Mouse (Mus musculus) activated CD4-positive, CD25-positive, alpha-beta regulatory T cell, adult 4 months (primary cell): ENCODE data around the gene AI837181. TPM values are rescaled to one million over a fixed set of nuclear protein-coding genes. Genes with fewer than 3 reads are reported as not detected.

Source experiments
- ATAC-seq: one replicate; pipeline ENCODE4 v1.8.0; 2017
- polyA plus RNA-seq, 2 experiments: library from polyadenylated mRNA; unstranded; fragments of 100-300 nt; shearing (Covaris generic); gene quantifications; one replicate each; pipeline ENCODE4 v1.2.1; 2017

AI837181 gene
- polyA plus RNA-seq, 2 experiments from 2014 or later = 17.6 to 18.6 TPM

DNA sequence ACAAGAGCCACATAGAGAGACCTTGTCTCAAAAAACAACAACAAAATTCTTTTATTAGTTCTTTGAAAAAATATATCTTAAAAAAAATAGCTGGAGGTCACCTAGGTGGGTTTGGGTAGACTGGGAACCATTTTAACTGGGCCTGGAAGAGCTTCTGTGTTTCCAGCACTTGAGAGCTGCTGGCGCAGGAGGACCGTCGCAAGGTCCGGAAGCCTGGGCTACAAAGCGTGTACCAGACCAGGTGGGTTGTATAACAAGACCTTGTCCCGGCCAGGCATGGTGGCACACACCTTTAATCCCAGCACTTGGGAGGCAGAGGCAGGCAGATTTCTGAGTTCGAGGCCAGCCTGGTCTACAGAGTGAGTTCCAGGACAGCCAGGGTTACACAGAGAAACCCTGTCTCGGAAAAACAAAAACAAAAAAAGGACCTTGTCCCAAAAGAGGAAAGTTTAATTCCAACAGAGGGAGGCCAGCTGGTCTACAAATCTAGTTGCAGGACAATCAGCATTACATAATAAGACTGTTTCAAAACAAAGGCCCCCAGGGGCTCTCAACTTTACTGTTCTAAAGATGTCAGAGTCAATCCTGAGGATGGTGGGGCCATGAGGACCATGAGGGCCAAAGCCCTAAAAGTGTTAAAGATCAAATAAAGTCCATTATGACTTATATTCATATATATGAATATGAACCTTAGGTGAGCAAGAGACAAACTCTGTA lies 6.0 kb upstream of the AI837181 start:
- ATAC-seq = no peak

DNA sequence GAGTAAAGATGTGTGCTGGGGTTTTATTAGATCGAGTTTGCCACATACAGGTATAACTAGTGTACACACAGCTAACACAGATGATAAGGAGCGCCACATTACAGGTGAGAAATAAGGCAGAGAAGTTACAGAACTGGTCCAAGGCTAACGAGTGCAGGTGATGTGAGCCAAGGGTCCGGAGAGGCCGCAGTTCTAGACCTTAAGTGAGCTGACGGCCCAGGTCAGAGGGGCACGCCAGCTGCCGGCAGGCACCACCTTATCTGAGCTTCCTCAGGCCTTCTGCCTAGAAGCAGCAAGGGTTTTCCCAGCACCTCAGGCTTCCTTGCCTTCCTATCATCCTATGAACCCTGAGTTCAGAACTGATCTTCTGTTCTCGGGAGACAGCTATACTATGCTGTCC lies 5.3 kb upstream of the AI837181 start:
- no peak for ATAC-seq

DNA sequence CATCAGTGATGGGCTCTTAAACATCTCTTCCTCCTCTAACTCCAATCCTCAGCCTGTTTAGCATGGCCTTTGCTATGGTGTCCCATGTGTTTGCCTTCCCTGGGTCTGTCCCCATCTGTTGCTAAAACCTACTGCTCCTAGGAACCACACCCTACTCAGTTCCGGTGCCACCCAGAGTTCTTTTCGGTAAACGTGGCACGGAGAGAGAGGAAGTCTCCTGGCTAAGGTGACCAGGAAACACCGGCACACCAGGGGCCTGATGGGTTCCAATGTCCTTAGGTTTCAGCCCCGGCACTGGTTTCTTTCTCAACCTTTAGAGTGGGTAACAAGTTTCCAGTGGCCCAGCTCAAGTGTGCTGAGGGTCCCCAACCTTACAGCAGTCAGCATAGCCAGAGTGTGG lies 4.4 kb upstream of the AI837181 start:
- ATAC-seq = no peak

DNA sequence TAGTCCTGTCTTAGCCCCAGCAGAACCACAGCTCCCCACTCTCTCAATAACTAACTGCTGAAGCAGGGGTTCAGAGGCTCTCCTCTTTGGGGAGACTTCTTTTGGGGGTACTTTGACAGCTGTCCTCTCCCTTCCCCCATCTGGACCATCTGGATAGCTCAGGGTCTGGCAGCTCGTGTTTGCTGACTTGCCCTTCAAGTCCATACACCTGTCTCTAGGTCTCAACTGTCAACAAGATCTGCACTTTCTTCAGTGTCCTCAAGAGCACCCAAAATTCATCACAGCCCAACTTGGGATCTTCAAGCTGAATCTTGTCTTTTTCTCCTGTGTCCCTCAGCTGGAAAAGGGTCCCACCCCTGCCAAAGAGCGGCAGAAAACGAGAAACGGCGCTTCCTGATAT lies 3.2 kb upstream of the AI837181 start:
- ATAC-seq = no peak

DNA sequence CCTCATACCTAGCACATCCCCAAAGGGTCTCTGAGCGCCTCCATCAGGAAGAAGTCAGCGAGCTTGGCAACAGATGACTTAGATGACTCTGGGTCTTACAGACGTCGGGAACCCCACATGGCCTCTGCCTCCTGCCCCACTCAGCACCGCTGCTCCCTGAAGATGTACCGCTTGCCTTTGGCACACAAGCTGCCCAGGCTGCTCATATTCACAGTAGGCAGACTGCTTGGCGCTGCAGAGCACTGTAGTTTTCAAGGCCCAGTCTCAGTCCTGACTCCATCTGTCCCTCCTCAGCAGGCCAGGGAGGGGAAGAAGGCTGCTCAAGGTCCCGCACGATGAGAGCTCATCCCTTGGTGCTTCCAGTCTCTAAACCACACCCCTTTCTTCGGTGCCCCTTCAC lies 2.7 kb upstream of the AI837181 start:
- ATAC-seq = no peak

DNA sequence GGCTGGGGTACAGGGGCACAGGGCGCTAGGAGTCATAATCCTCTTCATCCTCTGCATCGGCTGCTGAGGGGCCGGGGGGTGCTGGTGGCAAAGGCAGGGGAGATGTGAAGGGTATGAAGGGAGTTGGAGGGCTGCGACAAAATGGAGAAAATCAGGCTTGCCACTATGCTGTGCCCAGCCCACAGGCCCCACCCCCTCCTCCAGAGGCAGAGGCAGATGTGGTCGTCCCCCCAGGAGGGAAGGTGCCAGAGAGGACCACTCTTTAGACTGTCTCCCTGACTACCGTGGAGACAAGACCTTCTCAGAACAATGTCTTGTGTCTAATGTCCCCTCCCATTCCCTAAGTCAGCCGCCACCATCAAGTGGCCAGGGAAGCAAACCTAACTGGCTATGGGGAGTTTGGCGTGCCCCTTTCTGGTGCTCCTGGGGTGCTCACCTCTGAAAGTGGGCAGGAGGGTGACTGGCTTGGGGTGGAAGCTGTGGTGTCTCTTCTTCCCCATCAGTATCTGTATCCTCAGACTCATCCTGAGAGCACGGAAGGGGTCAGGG lies 2.0 kb upstream of the AI837181 start:
- no peak for ATAC-seq

DNA sequence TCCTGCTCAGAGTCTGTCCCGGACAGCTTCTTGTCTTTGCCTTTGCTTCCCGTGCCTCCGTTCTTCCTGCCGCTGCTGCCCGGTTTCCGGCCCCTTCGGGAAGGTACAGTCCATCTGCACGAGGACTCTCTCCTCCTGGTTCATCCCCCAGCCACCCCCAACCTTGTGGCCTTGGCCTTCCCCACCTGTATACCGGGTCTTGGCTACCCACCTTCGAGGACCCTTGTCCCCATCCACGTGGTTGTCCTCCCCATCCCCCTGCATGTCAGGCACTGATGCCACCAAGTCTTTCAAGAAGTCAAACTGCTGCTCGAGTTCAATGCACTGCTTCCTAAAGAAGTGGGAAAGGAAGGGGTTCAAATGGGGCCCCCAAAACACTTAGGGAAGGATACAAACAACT lies 1.4 kb upstream of the AI837181 start:
- ATAC-seq = no peak

DNA sequence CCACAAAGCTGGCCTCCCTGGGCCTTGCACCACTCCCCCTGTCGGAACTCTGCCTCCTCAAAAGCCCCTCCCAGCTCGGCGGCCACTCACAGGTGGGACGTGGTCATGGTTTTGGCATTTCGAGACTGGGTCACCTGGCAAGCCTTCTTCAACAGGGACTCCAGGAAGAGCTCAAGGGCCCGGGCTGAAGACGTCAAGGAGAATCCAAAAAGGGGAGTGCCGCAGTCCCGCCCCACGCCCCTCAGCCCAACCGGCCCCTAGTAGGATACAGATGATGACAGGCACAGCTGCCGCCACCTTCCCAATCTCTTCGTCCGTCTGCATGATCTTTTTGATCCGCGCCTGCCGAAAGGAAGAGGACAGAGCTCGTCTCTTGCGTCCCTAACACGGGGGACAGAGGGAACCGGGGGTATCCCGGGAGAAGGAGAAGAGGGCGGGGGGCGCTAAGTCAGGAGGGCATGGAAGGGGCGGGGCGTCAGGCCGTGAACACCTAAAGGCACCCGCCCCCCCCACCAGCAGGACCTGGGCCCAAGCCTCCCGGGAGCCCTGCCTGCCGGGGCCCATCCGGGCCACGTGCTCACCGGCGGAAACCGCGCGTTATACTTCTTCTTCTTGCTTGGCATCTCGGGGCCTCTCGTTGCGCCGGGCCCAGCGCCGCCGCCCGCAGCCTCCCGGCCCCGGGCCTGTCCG lies 707 bp upstream of the AI837181 start:
- peak; percentile 37 for ATAC-seq

DNA sequence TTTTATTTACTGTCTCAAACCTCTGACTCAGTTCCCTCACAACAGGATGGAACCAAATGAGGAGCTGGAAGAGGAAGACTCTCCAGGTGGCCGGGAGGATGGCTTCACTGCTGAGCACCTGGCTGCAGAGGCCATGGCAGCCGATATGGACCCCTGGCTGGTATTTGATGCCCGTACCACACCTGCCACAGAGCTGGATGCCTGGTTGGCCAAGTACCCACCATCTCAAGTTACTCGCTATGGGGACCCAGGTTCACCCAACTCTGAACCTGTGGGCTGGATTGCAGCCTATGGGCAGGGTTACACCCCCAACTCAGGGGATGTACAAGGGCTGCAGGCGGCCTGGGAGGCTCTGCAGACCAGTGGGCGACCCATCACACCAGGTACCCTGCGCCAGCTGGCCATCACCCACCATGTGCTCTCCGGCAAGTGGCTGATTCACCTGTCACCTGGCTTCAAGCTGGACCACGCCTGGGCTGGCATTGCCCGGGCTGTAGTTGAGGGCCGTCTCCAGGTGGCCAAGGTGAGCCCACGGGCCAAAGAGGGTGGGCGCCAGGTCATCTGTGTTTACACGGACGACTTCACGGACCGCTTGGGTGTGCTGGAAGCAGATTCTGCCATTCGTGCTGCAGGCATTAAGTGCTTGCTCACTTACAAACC lies 1.1 kb downstream of the AI837181 start:
- ATAC-seq = no peak

DNA sequence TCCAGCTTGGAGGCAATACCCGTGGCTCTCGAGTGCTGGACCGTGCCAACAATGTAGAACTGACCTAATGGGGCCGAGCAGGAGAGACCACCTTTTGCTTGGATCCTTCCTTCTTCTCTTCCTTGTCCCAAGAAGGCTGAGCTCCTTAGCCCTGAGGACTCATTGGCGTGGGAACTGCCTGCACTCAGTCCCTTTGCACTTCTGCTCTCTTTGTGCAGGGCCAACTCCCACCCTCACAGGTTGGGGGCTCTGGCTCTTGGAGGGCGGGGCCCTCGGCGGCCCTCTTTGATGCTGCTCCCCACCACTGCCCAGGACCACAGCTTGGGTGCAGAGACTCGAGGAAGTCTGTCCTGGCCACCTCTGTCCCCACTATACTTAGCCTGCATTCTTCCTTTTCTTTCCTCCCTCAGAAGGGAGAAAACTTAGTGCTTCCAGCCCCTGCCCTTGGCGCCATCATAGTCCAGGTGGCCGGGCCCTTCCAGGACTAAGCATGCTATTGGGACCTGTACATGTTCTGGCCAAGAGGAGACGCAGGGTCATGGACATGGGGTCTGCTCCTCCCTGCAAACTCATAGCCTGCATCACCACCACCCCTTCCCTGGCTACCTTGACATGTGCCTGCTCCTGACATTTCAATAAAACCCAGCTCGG lies 1.8 kb downstream of the AI837181 start:
- no peak for ATAC-seq

DNA sequence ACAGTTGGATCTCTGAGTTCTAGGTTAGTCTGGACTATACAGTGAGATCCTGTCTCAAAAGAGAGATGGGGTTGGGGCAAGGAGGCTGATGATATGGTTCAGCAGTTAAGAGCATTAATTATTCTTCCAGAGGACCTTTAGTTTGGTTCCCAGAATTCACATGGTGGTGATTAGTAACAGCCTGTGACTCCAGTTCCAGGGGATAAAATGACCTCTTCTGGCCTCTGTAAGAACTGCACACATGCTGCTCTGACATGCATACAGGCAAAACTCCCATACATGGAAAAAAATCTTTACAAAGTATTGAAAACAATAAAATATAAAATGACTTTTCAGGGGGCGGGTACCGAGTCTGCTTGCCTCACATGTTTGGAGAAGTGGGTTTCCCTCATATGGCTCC lies 3.1 kb downstream of the AI837181 start:
- ATAC-seq = no peak

DNA sequence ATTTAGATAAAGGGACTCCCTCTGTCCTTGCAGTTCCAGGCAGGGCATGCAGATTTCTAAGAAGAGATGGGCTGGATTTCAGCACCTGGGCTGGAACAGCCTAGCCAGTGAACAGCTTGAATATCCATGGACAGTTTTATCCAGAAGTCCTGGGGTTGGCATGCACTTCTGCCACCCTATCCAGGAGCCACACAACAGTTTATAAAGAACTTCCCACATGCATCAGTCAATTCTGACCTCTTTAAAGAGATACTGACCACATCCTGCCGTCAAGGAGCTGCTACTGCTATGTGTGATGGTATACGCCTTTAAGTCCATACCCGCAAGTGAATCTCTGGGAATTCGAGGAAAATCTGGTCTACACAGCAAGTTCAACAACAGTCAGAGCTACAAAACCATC lies 4.3 kb downstream of the AI837181 start:
- no peak for ATAC-seq

DNA sequence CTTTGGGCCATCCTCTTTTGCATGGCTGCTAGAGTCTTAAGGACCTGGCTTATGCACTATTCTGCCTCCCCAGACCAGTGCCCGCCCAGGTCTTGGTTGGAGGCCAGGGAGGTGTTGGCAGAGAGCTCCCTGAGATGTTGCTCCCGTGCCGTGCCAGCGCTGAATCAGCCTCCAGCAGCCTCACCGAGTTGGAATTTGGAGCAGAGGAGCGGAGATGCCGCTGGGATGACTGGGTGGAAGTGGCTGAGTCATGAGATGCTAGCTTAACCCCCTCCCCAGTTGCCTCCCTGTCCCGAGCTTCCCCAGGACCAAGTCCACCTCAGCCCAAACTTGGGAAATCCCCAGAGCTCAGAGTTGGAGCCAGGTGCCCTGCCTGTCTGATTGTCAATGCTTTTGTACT lies 4.9 kb downstream of the AI837181 start:
- no peak for ATAC-seq

DNA sequence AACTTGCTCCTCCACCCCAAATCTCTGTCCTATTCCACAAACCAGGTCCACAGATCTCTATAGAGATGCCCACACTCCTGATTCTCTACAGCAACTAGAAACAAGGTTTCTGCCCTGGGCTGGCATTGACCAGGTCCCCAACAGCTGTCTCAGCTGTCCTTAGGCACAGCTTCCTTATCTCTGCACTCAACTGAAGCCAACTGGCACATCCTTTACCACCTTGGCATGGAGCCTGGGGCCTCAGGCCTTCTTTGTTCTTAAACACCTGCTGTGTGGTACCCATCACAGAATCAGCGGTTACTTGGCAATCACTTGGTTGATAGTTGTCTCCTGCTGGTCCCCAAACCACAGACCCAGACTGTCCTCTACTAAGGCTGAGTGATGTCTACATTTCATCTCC lies 5.5 kb downstream of the AI837181 start:
- ATAC-seq = no peak

DNA sequence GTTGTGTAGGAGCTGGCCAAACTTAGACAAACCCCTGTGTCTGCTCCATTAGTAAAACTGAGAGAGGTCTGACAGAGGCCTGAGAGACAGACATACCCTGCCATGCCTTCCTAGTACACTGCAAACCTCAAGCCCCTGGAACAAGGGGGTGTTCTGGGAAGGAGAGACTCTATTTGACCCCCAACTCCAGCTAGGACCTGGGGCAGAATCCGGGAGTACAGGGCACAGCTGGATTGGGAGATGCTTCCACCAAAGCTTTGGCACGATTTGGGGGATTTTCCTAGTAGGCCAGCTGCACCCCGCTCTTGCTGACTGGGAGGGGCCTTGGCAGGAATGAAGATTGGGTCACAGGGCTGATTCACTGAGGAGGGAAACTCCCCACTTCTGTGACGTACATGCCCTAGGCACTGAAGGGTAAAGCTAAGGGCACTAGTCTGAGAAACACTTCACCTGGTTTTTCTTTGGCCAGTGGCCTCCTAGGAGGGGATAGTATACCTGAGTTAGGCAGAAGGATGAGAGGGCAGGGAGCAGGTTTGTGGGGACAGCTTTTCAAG lies 7.0 kb downstream of the AI837181 start:
- no peak for ATAC-seq

DNA sequence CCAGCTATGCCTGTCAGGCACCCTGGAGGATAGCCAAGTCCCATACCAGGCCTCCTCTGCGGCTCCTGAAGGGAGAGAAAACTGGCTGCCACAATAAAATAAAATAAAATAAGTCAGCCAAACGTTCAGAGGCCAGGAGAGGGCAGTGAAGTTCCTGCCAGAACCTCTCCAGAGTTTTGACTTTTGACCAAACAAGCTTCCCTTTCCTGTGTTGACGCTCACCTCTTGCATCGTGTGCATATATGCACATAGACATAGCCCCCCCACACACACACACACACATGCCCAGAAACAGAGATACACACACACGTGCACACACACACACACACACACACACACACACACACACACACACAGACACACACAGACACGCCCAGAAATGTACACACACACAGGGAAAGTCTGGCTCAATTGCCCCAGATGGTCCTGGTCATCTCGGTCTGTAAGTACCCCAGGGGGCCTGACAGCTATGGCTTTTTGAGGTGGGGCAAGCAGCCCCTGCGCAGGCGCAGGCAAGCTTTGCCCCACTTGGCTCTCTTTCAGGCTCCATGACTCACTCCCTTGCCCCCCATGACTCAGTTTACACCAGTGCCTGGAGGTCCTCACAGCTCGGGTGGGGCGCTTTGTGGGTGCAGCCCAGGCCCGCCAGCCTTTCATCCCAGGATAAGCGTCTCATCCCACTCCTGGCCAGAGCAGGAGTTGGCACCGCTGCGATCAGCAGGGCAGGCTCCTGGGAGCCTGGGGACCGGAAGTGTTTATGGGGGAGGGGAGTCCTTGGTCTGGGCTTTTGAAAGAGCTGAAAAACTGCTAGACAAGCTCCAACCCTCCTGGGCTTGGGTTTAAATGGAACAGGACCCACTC lies 8.3 kb downstream of the AI837181 start:
- ATAC-seq = peak; percentile 57

DNA sequence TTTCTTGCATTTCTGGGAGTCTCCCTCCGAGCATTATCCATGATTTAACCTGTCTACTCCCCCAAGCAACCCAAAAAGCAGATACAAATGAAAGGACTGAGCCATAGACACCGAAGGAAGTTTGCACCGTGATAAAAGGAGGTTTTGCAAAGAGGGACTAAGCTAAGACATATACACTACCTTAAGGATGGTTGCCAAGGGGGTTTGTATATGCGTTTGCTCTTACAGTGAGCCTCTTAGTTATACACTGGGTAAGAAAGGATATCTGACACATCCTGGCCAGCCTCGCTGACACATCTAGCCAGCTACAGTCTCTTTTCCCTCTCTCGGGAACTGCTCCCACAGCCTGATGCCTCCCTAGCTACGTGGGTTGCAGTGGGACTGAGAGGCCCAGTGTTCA lies 9.0 kb downstream of the AI837181 start:
- no peak for ATAC-seq

DNA sequence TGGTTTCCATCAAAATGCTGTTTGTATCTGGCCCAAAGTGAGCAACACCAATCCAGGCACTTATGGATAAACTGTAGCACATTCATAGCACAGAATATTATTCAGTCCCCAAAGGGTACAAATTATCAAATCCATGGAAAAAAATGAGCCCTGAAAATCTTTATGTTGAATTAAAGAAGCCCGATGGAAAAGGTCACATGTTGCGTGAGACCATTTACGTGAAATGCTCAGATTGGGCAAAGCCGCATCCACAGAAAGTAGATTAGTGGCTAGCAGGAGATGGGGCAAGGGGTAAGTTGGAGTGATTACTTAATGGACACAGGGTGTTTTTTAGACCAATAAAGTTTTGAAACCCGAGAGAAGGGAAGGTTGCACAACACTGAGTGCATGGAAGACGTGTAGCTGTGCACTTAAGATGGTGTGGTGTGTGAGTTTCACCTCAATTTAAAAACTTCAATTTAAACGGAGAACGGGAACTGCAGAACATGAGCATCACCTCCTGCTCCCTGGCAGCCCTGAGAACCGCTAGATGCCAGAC lies 19.5 kb downstream of the AI837181 start:
- ATAC-seq = no peak

DNA sequence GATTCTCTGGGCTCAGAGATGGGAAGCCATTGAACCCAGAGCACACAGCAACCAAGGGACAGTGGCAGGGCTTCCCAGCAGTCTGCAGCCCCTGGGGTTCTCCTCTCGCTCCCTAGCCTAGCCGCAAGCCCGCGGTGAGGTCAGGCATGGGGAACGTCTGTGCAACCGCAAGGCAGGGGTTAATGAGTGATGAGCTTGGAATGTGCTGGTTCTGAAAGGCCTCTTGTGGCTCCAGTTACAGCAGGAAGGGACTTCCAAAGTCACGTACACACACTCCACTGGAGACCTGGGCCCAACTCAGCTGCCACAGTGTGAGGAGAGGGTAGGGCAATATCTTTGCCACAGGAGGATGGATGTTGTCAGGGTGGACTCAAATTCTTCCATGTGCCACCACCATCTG lies 20.0 kb downstream of the AI837181 start:
- no peak for ATAC-seq

DNA sequence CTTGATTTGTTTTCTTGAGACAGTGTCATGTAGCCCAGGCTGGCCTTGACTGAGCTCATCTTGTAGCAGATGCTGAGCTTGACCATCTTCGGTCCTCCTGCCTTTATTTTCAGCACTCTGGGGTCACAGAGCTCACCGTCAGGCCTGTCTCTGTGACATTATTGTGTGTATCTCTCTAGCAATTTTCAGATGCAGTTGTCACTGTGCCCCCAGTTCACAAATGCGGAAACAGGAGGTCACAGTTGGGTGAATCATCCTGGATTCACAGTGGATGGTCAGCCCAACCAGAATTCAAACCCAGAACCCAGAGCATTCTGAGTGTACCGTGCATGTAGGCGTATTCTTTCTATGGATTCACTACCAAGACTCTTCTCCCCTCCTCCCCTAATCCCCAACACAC lies 20.8 kb downstream of the AI837181 start:
- no peak for ATAC-seq

DNA sequence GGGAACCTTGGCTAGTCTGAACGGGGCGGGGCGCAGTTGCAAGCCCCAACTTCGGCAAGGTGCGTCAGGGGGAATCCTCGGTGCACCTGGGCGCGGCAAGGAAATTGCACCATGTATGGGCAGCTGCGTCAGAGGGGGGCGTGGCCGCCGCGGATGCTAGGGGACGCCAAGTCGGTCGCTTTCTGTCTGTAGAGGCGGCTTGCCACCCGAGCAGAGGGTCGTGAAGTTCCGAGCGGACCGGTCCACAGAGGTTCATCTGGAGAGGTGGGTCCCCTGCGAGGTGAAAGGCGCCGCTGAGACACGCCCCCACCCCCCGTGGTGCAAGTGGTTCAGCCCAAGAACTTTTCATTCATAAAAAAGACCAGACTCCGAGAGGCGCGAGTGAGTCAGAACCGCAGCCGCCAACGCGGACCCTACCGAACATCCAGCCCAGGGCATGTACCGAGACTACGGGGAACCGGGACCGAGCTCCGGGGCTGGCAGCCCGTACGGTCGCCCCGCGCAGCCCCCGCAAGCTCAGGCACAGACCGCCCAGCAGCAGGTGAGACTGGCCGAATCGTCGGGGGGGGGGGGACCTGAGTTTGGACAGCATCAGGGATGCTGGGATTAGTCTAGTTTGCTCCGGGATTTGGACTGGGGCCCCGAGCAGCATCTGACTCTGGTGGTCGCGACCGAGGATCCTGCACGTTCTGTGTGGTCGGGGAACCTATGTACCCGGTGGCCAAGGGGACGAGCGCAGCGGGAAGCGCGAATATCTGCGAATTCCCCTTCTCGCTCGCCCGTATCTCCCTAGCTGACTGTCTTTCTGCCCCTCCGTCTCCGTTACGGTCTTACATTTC lies 22.8 kb downstream of the AI837181 start, which contains the start of gene Fosl1:
Gene Fosl1 (plus strand): TSS at position 33 of the 839 bp plus-strand sequence.
- peak; percentile 94 for ATAC-seq
